Mouse (Mus musculus) B cell, adult (primary cell): ENCODE results near the gene Col4a5. TPM values are rescaled to one million over a fixed set of nuclear protein-coding genes. Genes with fewer than 3 reads are reported as not detected.

ENCODE experiments used
- total RNA-seq: library from RNA; stranded (reverse); gene quantifications from 4 replicates; pipeline ENCODE4 v1.2.4, GENCODE M21; 2023; ENCODE audit not compliant: inconsistent age

Gene Col4a5
- 0.09 to 0.10 TPM in 2 of 4 replicates, not detected in the others for total RNA-seq

GRCm38 (mm10) chrX:141475110-141475509 lies at the start of gene Col4a5:
Gene Col4a5, plus strand, starts transcription at chrX:141475385.

DNA sequence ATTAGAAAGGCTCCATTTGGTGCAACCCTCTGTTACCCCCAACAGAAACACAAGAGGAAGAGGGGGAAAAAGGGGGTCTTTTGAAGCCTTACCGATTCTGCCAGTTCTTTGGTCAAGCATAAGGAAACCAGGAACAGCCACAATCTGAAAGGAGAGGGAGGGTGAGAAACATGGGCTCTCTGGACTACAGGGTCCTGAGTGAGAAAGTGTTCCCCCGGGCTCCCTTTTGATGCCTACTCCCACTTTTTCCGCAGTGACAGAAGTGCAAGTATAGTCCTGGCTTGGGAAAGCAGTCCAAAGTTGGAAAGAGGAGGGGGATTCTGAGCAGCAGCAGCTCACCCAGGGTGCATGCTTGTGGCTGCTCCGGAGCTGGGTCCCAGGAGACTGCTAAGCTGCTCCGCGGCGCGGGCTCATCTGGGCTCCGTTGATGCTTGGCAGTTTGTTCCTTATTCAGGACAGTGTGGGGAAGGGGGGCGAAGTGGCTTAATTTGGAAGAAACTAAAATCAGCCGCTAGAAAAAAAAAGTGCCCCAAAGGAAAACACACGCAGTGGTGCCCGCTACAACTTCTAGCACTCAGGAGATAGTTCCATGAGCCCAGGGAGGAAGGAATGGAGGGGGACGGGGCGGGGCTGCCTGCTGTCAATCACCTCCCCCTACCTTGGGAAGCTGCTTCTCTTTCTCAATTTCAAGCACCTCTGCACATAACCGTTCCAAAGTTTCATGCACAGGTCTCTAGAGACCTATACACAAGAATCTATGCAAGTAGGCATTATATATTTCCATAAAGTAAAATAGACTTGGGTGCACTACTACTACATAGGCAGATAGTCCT lies 1.5 kb upstream of the Col4a5 start, which contains the start of gene Col4a6:
TSS of gene Col4a6 (minus strand) at position 607 of the 833 bp plus-strand sequence.

GRCm38 (mm10) chrX:141724937-141725918 lies 250.0 kb downstream of the Col4a5 start, which contains the start of gene Irs4:
Gene Irs4, minus strand, starts transcription at chrX:141725263.

Other genes starting within 250 kb of the Col4a5 start
- not detected in 4 replicates for gene Col4a6, start 1.3 kb upstream of the Col4a5 start, total RNA-seq
- gene Irs4, start 249.9 kb downstream of the Col4a5 start, total RNA-seq = not detected in 4 replicates